Mouse (Mus musculus): ENCODE measurements around the gene Fsip1. TPM values are rescaled to one million over a fixed set of nuclear protein-coding genes. Genes with fewer than 3 reads are reported as not detected.

The Fsip1 gene
- not detected for total RNA-seq (2023)

DNA sequence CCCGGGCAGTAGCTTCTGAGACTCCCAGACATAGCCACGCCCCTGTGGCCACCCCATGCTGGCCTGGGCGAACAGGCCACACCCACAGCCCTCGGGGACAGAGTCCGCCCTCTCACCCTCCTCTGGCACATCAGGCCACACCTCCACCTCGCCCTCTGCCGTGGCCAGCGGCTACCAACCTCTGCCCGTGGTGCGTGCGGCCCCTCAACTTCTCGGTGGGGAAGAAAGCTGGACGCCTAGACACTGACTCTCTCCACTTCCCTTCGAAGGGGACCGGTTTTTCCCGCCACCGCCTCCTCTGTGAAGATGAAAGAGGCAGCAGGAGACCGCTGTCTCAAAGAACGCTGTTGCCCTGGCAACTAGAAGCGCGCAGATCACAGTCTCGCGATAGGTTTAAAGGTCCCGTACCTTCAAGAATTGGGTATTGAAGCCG, at the start of gene Fsip1:
Gene Fsip1 (minus strand): TSS at position 346 of the 433 bp plus-strand sequence.

DNA sequence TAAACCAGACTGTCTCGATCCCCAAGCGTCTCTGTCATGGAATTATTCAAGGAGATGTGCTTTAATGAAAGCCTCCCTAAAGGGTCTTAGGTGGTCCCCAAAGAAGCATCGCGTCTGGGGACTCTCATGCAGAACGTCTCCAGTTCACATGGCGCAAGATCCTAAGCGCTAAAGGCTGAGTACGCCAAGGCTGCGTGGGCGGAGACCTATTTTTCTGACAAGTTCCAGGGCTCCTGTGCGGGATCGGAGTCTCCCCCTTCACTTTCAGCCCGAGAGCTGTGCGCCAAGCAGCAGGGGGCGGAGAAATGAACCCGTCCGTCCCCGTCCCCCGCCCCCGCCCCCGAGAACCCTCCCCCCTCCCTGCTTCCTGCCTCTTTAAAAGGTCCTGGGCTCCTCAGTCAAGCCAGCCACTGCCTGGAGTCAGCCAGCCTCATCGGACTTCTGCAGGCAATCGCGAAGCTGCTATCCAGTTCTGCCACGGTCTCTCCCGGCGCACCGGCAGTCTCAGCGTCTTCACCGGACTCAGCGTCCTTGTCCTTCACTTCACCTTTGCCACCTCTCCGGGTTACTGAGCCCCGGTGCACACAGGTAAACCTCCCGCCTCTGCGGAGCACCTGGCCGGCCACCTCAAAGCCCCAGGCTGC, 145.2 kb downstream of the Fsip1 start, which contains the start of gene Thbs1:
Gene Thbs1 (plus strand): TSS at position 389 of the 644 bp plus-strand sequence.

Other genes starting within 250 kb of the Fsip1 start
- under 1 TPM; 0.30 to 0.41 TPM for gene Thbs1, start 145.1 kb downstream of the Fsip1 start, total RNA-seq (2023)
- gene Gpr176, start 116.5 kb upstream of the Fsip1 start, total RNA-seq (2023), result not detected
- gene Eif2ak4, start 131.7 kb upstream of the Fsip1 start, total RNA-seq (2023), result 10 to 100 TPM; 16.6 to 20.9 TPM
- gene Srp14, start 222.7 kb upstream of the Fsip1 start, total RNA-seq (2023), result 100 to 1,000 TPM; 109 to 119 TPM